ENCODE assay signal across 29 mouse cellular contexts in the genomic region with DNA sequence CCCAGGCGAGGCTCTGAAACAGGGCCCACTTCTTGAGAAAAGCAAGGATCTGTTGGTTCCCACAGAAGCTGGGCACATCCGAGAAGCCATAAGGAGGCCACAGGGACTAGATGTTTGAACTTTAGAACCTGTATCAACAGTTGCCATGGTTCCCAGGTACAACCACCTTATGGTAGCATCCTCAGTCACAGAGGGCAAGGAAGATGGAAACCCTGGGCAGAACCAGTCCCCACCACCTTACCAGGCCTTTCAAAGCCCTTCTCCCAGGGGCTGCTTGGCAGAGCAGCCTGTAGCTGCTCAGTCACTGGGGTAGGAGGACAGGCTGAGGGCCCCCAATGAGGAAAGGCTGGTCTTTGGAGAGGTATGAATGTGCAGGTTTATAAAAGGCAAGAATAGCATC. TPM values are rescaled to one million over a fixed set of nuclear protein-coding genes. Genes with fewer than 3 reads are reported as not detected.
"Had no signal": no experiment of that assay in that cellular context is flagged by ENCODE, and none has a peak within 500 bp of the region (broad histone marks: within the 10 kb centered on the region; RNA-seq: fewer than 3 reads in every experiment).

No protein-coding gene starts in this region.

RNA-seq across cellular contexts. Expression of a gene that starts 17.9 kb away (rescaled TPM):
- polyA plus RNA-seq: limb, embryonic 10.5 days; limb, embryonic 11.5 days; limb, embryonic 12.5 days; limb, embryonic 13.5 days; limb, embryonic 14.5 days; limb, embryonic 15.5 days; liver, adult 2 months; liver, embryonic 11.5 days; liver, embryonic 14.5 days; liver, embryonic 15.5 days; liver, embryonic 16.5 days; liver, postnatal 0 days; lung, adult 2 months; lung, embryonic 14.5 days; lung, embryonic 15.5 days; lung, embryonic 16.5 days; lung, postnatal 0 days; macrophage; midbrain, embryonic 10.5 days; midbrain, embryonic 11.5 days; midbrain, embryonic 12.5 days; midbrain, embryonic 13.5 days; midbrain, embryonic 14.5 days; midbrain, embryonic 15.5 days; midbrain, embryonic 16.5 days; midbrain, postnatal 0 days; myocyte; neural tube, embryonic 11.5 days; neural tube, embryonic 12.5 days had no signal

RNA-seq across cellular contexts. Expression of a gene that starts 32.5 kb away (rescaled TPM):
- polyA plus RNA-seq: midbrain, embryonic 10.5 days; midbrain, embryonic 11.5 days; midbrain, embryonic 13.5 days; midbrain, embryonic 14.5 days; midbrain, embryonic 16.5 days; neural tube, embryonic 11.5 days; neural tube, embryonic 12.5 days had no signal
